Mouse (Mus musculus): ENCODE data around the gene Map3k4. TPM values are rescaled to one million over a fixed set of nuclear protein-coding genes. Genes with fewer than 3 reads are reported as not detected.

Gene Map3k4
- polyA plus RNA-seq, 1 experiment from 2014 or later = 52.4 TPM

DNA sequence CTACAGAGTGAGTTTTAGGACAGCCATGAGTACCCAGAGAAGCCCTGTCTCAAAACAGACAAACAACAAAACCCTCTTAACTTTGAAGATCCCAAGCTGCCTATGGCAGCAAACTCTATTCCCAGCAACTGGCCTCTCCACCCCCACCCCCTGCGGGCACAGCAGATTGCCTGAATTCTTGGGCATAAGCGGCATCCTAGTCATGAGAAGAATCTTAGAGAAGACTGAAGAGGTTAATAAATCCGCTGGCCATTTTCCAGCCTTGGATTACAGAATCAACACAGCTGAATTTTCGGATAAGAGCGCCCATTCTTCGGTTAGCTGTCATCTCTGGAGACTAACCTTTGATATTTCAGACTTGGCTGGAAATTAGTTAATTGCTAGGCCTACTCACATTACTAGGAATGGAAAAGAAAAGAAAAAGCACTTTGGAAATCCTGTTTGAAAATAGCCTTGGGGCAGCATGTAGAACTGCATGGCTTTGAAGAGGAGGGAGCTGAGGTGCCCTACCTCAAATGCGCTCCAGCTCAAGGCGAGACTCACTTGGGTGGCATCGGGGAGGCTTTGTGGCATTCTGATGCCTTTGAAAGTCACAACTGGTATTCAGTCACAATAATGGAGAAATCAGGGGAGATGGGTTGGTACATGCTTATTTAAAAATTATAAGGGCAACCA is 25.2 kb upstream of the Map3k4 start:
- Histone ChIP-seq H3K4me2 (replicated peaks; ENCODE audit: low read depth, low read length) (no peak overlapping the region), H3K27me3 (ENCODE audit: control insufficient read depth, insufficient read depth, low read length) (no peaks in the 10 kb centered on the region), H3K9ac (replicated peaks; ENCODE audit: low read depth, low read length) (no peak overlapping the region), H3K4me1 (ENCODE audit: control insufficient read depth, insufficient read depth, low read length) (no peaks in the 10 kb centered on the region; the same call in 1 of the 2 replicates), H3K36me3 (ENCODE audit: control insufficient read depth, insufficient read depth, low read length) (no peaks in the 10 kb centered on the region), H3K9me3 (ENCODE audit: control insufficient read depth, low read depth, low read length) (no peaks in the 10 kb centered on the region), H3K4me3 (ENCODE audit: low read depth, low read length) (no peak overlapping the region), H3K27ac (ENCODE audit: low read length) (no peak overlapping the region)
- WGBS = 77% methylated on average over 9 of the region's 9 CpGs
- ATAC-seq (ENCODE audit: insufficient number of reproducible peaks, insufficient read depth, low FRiP score, low read depth) = no peak

DNA sequence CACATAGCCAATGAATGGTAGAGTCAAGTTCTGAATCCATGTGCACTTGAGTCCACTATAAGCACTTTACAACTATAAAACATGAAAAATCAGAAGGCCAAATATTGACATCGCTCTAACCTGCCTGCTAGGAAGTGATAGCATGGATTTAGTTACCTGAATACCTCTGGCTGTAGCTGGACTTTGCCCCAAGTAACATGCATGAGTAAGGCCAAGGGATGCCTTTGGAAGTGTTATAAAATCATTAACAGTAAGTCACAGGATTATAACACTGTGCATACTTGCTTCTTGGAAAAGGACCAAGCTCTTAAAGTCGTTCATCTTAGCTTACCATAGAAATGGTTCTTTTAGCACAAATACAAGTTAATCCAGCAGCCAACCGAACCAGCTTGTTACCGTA is 18.6 kb upstream of the Map3k4 start:
- H3K4me3 ChIP-seq (ENCODE audit: low read depth, low read length) = no peak overlapping the region
- 45% methylated on average over 4 of the region's 4 CpGs for WGBS
- H3K27me3 ChIP-seq (ENCODE audit: control insufficient read depth, insufficient read depth, low read length) = no peaks in the 10 kb centered on the region
- H3K9ac ChIP-seq (replicated peaks; ENCODE audit: low read depth, low read length) = no peak overlapping the region
- H3K9me3 ChIP-seq (ENCODE audit: control insufficient read depth, low read depth, low read length) = no peaks in the 10 kb centered on the region
- no peak overlapping the region for H3K4me2 ChIP-seq (replicated peaks; ENCODE audit: low read depth, low read length)
- H3K27ac ChIP-seq (ENCODE audit: low read length) = no peak overlapping the region
- no peaks in the 10 kb centered on the region for H3K4me1 ChIP-seq (ENCODE audit: control insufficient read depth, insufficient read depth, low read length)
- ATAC-seq (ENCODE audit: insufficient number of reproducible peaks, insufficient read depth, low FRiP score, low read depth) = 0 out of 2 replicates have a peak, but pooled peaks have one; percentile 63
- H3K36me3 ChIP-seq (ENCODE audit: control insufficient read depth, insufficient read depth, low read length) = no peaks in the 10 kb centered on the region

DNA sequence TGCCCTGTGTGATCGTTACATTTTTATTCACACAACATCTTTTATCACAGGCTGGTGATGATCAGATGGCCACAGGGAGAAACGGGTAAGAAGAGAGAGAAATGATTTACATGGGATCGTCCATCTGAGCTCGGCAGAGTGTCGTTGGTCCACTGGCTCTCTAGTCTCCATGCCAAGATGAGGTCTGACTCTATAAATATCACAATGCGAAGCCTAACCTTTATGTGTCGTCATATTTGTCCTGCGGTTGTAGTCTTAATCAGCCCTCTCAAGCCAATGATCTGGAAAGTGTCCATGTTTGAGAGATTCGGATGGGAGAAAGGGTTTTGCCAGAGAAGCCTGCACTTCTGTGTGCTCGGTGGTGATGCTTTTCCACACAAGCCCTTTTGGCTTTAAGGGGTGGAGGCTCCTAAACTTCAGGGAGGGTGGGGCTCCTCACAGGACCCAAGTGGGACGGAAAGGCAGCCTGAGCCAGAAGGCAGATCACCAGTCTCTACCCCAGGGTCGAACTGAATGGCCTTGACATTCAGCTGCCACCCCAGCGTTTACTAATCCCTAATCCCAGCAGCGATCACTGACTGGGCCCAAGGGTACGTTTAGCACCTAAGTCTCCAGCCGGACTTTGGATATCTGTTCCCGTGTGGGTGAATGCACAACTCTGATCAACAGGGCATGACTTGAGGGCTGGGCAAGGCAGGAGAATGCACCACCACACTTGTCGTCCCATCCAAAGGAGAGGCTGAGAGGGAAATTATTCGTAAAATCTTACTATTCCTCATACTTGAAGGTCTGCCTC is 17.7 kb upstream of the Map3k4 start:
- no peaks in the 10 kb centered on the region for H3K27me3 ChIP-seq (ENCODE audit: control insufficient read depth, insufficient read depth, low read length)
- no peak overlapping the region for H3K4me3 ChIP-seq (ENCODE audit: low read depth, low read length)
- H3K27ac ChIP-seq (ENCODE audit: low read length) = no peak overlapping the region
- H3K9me3 ChIP-seq (ENCODE audit: control insufficient read depth, low read depth, low read length) = no peaks in the 10 kb centered on the region
- H3K4me1 ChIP-seq (ENCODE audit: control insufficient read depth, insufficient read depth, low read length) = no peaks in the 10 kb centered on the region
- 77% methylated on average over 19 of the region's 19 CpGs for WGBS
- no peak for ATAC-seq (ENCODE audit: insufficient number of reproducible peaks, insufficient read depth, low FRiP score, low read depth)
- H3K4me2 ChIP-seq (replicated peaks; ENCODE audit: low read depth, low read length) = no peak overlapping the region
- no peaks in the 10 kb centered on the region for H3K36me3 ChIP-seq (ENCODE audit: control insufficient read depth, insufficient read depth, low read length)
- H3K9ac ChIP-seq (replicated peaks; ENCODE audit: low read depth, low read length) = no peak overlapping the region

DNA sequence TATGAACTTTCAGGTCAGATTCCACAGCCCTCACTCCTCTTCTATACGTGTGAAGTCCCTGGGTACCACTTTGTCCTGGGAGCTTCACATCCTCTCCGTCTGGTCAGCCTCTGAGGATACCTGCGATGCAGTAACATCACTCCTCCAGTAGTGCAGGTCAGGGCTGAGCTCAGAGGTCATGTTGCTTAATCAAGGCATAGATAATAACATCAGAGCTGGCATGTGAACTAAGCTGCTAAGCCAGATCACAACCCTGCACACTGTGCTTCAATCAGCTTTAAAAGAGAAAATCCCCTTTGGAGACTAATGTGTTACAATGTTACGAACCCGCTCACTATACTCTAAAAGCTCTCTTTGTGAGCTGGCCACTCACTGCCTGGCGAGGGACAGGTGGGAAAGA is 16.5 kb upstream of the Map3k4 start:
- Histone ChIP-seq H3K27ac (ENCODE audit: low read length) (no peak overlapping the region), H3K4me3 (ENCODE audit: low read depth, low read length) (no peak overlapping the region), H3K4me2 (replicated peaks; ENCODE audit: low read depth, low read length) (no peak overlapping the region), H3K9ac (replicated peaks; ENCODE audit: low read depth, low read length) (no peak overlapping the region), H3K36me3 (ENCODE audit: control insufficient read depth, insufficient read depth, low read length) (no peaks in the 10 kb centered on the region), H3K27me3 (ENCODE audit: control insufficient read depth, insufficient read depth, low read length) (no peaks in the 10 kb centered on the region), H3K9me3 (ENCODE audit: control insufficient read depth, low read depth, low read length) (no peaks in the 10 kb centered on the region), H3K4me1 (ENCODE audit: control insufficient read depth, insufficient read depth, low read length) (no peaks in the 10 kb centered on the region)
- no peak for ATAC-seq (ENCODE audit: insufficient number of reproducible peaks, insufficient read depth, low FRiP score, low read depth)
- WGBS = 48% methylated on average over 6 of the region's 6 CpGs

DNA sequence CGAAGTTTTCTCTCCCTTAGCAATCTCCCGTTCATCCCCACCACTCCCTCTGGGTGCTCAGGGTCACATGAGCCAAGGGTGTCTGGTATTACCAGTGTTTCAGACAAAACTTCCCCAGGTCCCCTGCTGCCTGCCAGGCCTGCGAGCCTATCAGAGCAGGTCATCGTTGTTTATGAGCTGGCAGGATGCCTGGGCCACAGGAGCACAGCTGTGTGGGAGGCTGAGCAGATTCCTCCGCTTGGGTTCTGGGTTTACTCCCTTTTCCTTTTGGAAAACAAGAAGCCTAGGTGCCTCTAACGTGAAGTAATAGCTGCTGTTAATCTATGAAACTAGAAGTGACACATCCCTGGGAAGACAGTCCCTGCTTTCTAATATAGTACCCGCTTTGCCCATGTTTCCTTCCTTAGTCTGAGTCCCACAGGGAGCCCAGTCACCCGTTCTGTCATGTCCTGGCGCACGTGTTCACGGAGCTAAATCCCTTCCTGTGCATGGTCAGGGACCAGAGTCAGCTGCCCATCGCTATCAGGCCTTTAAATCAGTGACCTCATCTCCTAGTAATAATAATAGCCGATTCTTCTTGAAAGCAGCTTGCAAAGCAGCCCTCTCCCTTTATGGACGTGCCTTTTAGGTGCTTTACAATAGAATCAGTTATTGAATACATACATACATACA is 9.4 kb upstream of the Map3k4 start:
- WGBS = 26% methylated on average over 14 of the region's 14 CpGs
- H3K36me3 ChIP-seq (ENCODE audit: control insufficient read depth, insufficient read depth, low read length) = no peaks in the 10 kb centered on the region
- H3K9me3 ChIP-seq (ENCODE audit: control insufficient read depth, low read depth, low read length) = no peaks in the 10 kb centered on the region
- peaks cover 10% of the 10 kb centered on the region for H3K4me1 ChIP-seq (ENCODE audit: control insufficient read depth, insufficient read depth, low read length)
- H3K4me3 ChIP-seq (ENCODE audit: low read depth, low read length) = no peak overlapping the region
- peak; percentile 56; the same call in 1 of the 2 replicates for ATAC-seq (ENCODE audit: insufficient number of reproducible peaks, insufficient read depth, low FRiP score, low read depth)
- no peak overlapping the region for H3K4me2 ChIP-seq (replicated peaks; ENCODE audit: low read depth, low read length)
- no peak overlapping the region for H3K9ac ChIP-seq (replicated peaks; ENCODE audit: low read depth, low read length)
- no peak overlapping the region for H3K27ac ChIP-seq (ENCODE audit: low read length)
- no peaks in the 10 kb centered on the region for H3K27me3 ChIP-seq (ENCODE audit: control insufficient read depth, insufficient read depth, low read length)

DNA sequence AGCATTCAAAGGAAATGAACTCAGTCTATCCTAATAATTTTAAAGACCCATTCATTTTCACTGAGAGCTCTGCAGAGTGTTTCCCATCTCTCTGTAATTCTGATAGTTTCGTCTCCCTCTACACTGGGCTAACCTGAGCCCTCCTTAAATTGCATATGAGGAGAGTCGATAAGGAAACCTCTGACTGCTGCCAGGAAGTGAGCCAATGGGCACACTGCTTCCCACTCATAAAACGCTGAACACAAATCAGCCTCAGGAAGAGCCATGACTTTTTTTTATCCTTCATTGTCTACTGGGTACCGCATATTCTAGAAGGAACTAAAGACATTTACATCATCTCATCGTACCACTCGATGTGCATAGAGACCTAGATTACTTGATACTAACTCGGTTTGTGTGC is 1.2 kb upstream of the Map3k4 start:
- no peak overlapping the region for H3K27ac ChIP-seq (ENCODE audit: low read length)
- no peak overlapping the region for H3K9ac ChIP-seq (replicated peaks; ENCODE audit: low read depth, low read length)
- H3K9me3 ChIP-seq (ENCODE audit: control insufficient read depth, low read depth, low read length) = no peaks in the 10 kb centered on the region
- H3K4me3 ChIP-seq (ENCODE audit: low read depth, low read length) = no peak overlapping the region
- no peaks in the 10 kb centered on the region for H3K36me3 ChIP-seq (ENCODE audit: control insufficient read depth, insufficient read depth, low read length)
- WGBS = 87% methylated on average over 7 of the region's 7 CpGs
- no peaks in the 10 kb centered on the region for H3K27me3 ChIP-seq (ENCODE audit: control insufficient read depth, insufficient read depth, low read length)
- no peak for ATAC-seq (ENCODE audit: insufficient number of reproducible peaks, insufficient read depth, low FRiP score, low read depth)
- peaks cover 14% of the 10 kb centered on the region for H3K4me1 ChIP-seq (ENCODE audit: control insufficient read depth, insufficient read depth, low read length)
- no peak overlapping the region for H3K4me2 ChIP-seq (replicated peaks; ENCODE audit: low read depth, low read length)

DNA sequence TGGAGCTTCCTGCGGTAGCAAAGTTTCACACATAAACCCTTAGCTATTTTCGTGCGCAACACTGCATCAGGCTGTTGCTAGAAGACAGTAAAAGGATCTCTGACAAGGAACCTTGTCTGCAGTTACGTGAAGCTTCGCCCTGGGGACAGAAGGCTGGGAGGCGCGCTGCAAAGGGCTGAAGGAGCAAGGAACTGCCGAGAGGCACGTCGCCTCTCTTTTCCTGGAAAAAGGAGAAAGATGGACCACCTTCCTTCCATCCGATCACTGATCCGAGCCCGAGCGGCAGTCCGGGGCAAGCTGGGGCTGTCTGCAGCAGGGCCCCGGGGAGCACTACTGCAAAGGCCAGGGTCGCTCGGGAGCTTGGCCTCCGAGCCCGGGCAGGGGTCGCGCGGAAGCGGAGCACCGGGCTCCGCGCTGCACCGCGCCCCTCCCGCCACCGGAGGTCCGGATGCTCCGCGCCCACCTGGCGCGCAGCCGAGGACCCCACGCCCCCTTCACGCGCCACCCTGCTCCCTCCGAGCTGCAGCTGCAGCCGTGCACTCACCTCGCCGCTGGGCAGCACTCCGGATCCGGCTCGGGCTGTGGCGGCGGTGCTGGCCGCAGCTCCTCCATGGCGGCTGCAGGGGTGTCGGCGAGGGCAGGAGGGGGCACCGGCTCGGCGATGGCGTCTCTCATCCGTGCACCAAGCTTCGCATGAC is 493 bp downstream of the Map3k4 start:
- peaks cover 19% of the 10 kb centered on the region for H3K4me1 ChIP-seq (ENCODE audit: control insufficient read depth, insufficient read depth, low read length)
- H3K27me3 ChIP-seq (ENCODE audit: control insufficient read depth, insufficient read depth, low read length) = no peaks in the 10 kb centered on the region
- peak overlapping the region; percentile 79 for H3K4me2 ChIP-seq (replicated peaks; ENCODE audit: low read depth, low read length)
- H3K9me3 ChIP-seq (ENCODE audit: control insufficient read depth, low read depth, low read length) = no peaks in the 10 kb centered on the region
- H3K36me3 ChIP-seq (ENCODE audit: control insufficient read depth, insufficient read depth, low read length) = no peaks in the 10 kb centered on the region
- peak overlapping the region; percentile 92 for H3K9ac ChIP-seq (replicated peaks; ENCODE audit: low read depth, low read length)
- WGBS = under 1% methylated on average over 50 of the region's 59 CpGs
- peak overlapping the region; percentile 99 for H3K4me3 ChIP-seq (ENCODE audit: low read depth, low read length)
- peak overlapping the region; percentile 96 for H3K27ac ChIP-seq (ENCODE audit: low read length)
- ATAC-seq (ENCODE audit: insufficient number of reproducible peaks, insufficient read depth, low FRiP score, low read depth) = peak; percentile 80

DNA sequence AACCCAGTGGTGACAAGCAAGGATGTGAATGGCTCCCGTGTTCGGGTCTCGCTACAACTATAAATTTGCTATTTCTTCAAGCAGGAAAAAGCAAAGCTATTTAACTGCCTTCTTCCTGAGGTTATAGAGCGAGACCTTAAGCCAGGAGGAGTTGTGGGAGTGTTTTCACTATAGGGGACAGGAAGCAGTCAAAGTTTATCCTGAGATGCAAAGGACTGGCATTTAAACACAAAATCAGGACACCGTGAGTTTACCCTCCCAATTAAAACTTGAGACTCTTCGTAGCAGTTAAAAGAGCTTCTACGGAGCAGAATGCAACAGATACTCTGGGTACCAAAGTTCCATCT is 1.0 kb downstream of the Map3k4 start:
- H3K4me3 ChIP-seq (ENCODE audit: low read depth, low read length) = peak overlapping the region; percentile 99
- H3K9me3 ChIP-seq (ENCODE audit: control insufficient read depth, low read depth, low read length) = no peaks in the 10 kb centered on the region
- no peaks in the 10 kb centered on the region for H3K36me3 ChIP-seq (ENCODE audit: control insufficient read depth, insufficient read depth, low read length)
- WGBS = 4% methylated on average over 7 of the region's 7 CpGs
- peaks cover 19% of the 10 kb centered on the region for H3K4me1 ChIP-seq (ENCODE audit: control insufficient read depth, insufficient read depth, low read length)
- H3K27me3 ChIP-seq (ENCODE audit: control insufficient read depth, insufficient read depth, low read length) = no peaks in the 10 kb centered on the region
- H3K27ac ChIP-seq (ENCODE audit: low read length) = peak overlapping the region; percentile 96
- no peak for ATAC-seq (ENCODE audit: insufficient number of reproducible peaks, insufficient read depth, low FRiP score, low read depth)
- peak overlapping the region; percentile 79 for H3K4me2 ChIP-seq (replicated peaks; ENCODE audit: low read depth, low read length)
- peak overlapping the region; percentile 92 for H3K9ac ChIP-seq (replicated peaks; ENCODE audit: low read depth, low read length)
